Mouse (Mus musculus) heart, adult 2 months (tissue): ENCODE data around the gene Alpl. TPM values are rescaled to one million over a fixed set of nuclear protein-coding genes. Genes with fewer than 3 reads are reported as not detected.

Experiments
- DNase-seq, 2 experiments: peaks; one replicate each; pipeline ENCODE4 v3.0.0; 2021
- H3K27ac ChIP-seq: fragments of 200-600 bp; 2 replicates; pipeline ENCODE4 v1.8.1; 2022
- H3K27me3 ChIP-seq: fragments of 200-500 bp; 2 replicates; pipeline ENCODE4 v1.6.1; 2012; ENCODE audit warnings: mild to moderate bottlenecking, low read length, inconsistent platforms, mixed read lengths; ENCODE audit not compliant: control insufficient read depth, insufficient read depth
- H3K36me3 ChIP-seq: fragments of 200-500 bp; 2 replicates; pipeline ENCODE4 v1.6.1; 2012; ENCODE audit warnings: low read length, inconsistent platforms; ENCODE audit not compliant: control insufficient read depth, insufficient read depth
- H3K4me1 ChIP-seq: fragments of 200-500 bp; 2 replicates; pipeline ENCODE4 v1.6.1; 2011; ENCODE audit warnings: low read length; ENCODE audit not compliant: control insufficient read depth, insufficient read depth
- H3K4me3 ChIP-seq: fragments of 200-600 bp; 2 replicates; pipeline ENCODE4 v1.8.1; 2022
- H3K79me2 ChIP-seq: fragments of 200-500 bp; replicated peaks from 2 replicates; pipeline ENCODE4 v1.6.1; 2012; ENCODE audit warnings: mild to moderate bottlenecking, inconsistent platforms, low read length, moderate library complexity, mixed read lengths; ENCODE audit not compliant: control insufficient read depth, insufficient read depth
- H3K9ac ChIP-seq: fragments of 200-500 bp; 2 replicates; pipeline ENCODE4 v1.6.1; 2012; ENCODE audit warnings: low read depth, mild to moderate bottlenecking, control low read depth, inconsistent platforms, low read length, mixed read lengths
- CTCF ChIP-seq: fragments of 200-600 bp; IDR thresholded peaks from 2 replicates; pipeline ENCODE4 v1.8.1; 2022; ENCODE audit warnings: antibody characterized with exemption, mild to moderate bottlenecking, moderate library complexity
- EP300 ChIP-seq: fragments of 200-500 bp; IDR thresholded peaks from 2 replicates; pipeline ENCODE4 v1.6.1; 2011; ENCODE audit warnings: low read depth, low read length, control low read depth; ENCODE audit not compliant: insufficient read depth
- POLR2A ChIP-seq: fragments of 200-500 bp; IDR thresholded peaks from 2 replicates; pipeline ENCODE4 v1.6.1; 2011; ENCODE audit warnings: mild to moderate bottlenecking, low read depth, low read length, control low read depth; ENCODE audit not compliant: insufficient read depth
- WGBS: fragments of 180-500 bp; shearing (Covaris S2); methylation state at CpG from one replicate; pipeline ENCODE4 v1.1.7; 2018; 5-methylcytosine and 5-hydroxymethylcytosine counted together
- intact Hi-C: fragments of 180-260 bp; cut with DNase I; formaldehyde crosslinking; loops from one replicate; pipeline ENCODE4 v1.15.1; 2025
- long read RNA-seq: library from polyadenylated mRNA; stranded (forward); transcript quantifications from one replicate; pipeline ENCODE4 v2.0.0, GENCODE M21; 2021
- polyA plus RNA-seq: library from polyadenylated mRNA; depleted of rRNA; stranded (reverse); fragments of >200 nt; gene quantifications from 2 replicates; pipeline ENCODE4 v1.2.3, GENCODE M21; 2012; rRNA removed
- total RNA-seq, 2 experiments: library from RNA; stranded (reverse); gene quantifications; 2 replicates each; pipeline ENCODE4 v1.2.3; 2021

The Alpl gene
- total RNA-seq, result 10 to 100 TPM; 55.6 to 64.8 TPM
- 33.2 and 47.8 TPM in 2 replicates for polyA plus RNA-seq
- long read RNA-seq, partial matches to known transcripts, result 5 of 70 reads
- long read RNA-seq, other reads (novel, unspliced or antisense), result 61 of 70 reads

DNA sequence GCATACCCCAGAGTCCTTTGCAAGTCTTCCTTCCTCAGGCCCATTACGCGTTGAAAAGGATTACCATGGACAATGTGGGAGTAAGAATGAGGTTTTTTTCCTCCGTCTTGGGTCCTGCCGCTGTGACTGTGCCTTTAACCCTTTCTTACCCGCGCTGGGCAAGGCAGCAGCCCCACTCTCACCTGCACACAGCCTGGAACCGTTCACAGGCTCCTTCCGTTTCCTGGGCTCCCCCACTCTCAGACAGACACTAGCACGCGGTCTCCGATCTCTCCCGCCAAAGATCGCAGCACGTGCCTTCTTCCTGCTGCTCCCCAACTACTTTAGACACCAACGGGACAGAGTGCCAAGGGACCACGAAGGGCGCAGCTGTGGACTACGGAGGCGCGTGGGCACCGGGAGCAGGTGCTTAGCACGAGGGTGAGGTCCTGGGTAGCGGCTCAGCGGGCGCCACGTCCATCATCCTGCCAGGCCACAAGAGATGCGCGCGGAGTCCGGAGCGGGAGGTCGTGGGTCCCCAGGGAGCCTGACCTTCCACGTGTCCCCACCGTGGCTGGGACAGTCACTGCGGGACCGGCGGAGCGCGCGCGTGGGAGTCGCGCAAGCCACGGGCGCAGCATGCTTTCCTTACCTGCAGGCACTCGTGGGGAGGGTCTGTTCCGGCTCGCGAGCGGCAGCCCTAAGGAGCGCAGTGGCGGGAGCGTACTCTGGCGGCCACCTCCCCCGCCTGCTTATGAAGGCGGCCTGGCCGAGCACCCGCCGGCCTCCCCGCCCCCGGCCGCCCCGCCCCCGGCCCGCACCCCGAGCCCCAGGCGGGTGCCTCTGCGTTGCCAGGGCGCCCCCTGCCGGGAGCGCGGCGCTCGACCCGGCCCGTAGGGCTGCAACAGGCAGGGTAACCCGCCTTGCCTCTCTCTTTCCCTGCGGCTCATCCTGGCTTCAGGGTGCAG lies at the start of gene Alpl:
Alpl (minus strand) TSS at position 774 of the 947 bp plus-strand sequence.
- peak within 1 kb of the TSS; percentile 50 for H3K27ac ChIP-seq
- H3K9ac ChIP-seq, result peak within 1 kb of the TSS; percentile 60
- 2% methylated on average over 73 of the region's 78 CpGs for WGBS
- peak within 1 kb of the TSS; percentile 58 for H3K4me3 ChIP-seq
- no peaks in the 10 kb centered on the region for H3K36me3 ChIP-seq
- intact Hi-C loops, result loop anchor here (1.0 to 2.0 kb wide), 2 partner anchors 41 to 66 kb away; no protein-coding TSS in a partner anchor
- H3K79me2 ChIP-seq, result no peaks in the 10 kb centered on the region
- DNase-seq, result peak; percentile 79 to 86
- TF ChIP-seq CTCF (peak; percentile 77), POLR2A (no peak), EP300 (peak; percentile 50; the same call in 1 of the 2 replicates)
- H3K4me1 ChIP-seq, result peaks cover 3% of the 10 kb centered on the region
- H3K27me3 ChIP-seq, result peaks cover 3% of the 10 kb centered on the region

DNA sequence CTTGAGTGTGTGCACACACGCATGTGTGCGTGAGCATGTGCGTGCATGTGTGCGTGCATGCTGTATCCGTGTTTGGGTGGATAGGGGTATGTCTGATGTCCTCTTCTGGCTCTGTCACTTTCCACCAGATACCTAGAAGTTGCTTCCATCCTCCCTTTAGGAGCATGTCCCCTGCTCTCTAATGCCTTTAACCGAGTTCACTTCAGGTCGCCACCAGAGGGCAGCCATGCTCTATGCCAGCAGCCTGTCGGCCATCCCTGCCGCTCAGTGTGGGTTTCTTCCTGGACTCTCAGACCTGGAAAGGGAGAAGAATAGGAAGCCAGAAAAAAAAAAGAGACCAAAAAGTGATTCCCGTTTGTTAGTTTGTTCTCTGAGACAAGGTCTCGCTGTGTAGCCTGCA lies 48.5 kb upstream of the Alpl start:
- no peak overlapping the region for H3K27ac ChIP-seq
- peak; percentile 73 to 84 for DNase-seq
- no peaks in the 10 kb centered on the region for H3K4me1 ChIP-seq
- no peaks in the 10 kb centered on the region for H3K79me2 ChIP-seq
- H3K9ac ChIP-seq, result no peak overlapping the region
- H3K36me3 ChIP-seq, result no peaks in the 10 kb centered on the region
- no peaks in the 10 kb centered on the region for H3K27me3 ChIP-seq
- TF ChIP-seq CTCF (peak; percentile 91), POLR2A (no peak), EP300 (peak; percentile 91)
- WGBS, result 18% methylated on average over 11 of the region's 11 CpGs
- intact Hi-C loops, result loop anchor here (1.0 to 10.0 kb wide), 3 partner anchors 109 to 310 kb away; no protein-coding TSS in a partner anchor
- H3K4me3 ChIP-seq, result no peak overlapping the region

DNA sequence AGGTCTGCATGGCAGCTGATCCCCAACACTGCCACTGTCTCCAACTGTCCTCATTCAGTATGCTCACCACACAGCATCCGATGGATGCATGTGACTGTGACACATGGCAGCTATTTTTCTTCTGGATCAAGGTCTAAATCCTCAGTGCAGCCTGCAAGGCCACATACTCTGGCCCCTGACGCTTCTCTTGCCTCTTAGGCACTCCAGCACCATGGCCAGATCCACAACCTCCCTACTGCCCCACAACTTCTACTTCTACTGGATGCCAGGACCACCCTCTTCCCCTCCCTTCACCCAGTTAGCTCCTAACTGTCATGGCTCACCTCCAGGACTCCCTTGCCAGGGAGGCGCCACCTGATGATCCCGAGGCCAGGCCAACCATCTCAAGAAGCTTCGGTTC lies 43.3 kb upstream of the Alpl start:
- intact Hi-C loops, result no loop called here
- no peaks in the 10 kb centered on the region for H3K79me2 ChIP-seq
- no peaks in the 10 kb centered on the region for H3K36me3 ChIP-seq
- WGBS, result 73% methylated on average over 5 of the region's 5 CpGs
- peaks cover 4% of the 10 kb centered on the region; the same call in 1 of the 2 replicates for H3K4me1 ChIP-seq
- no peak overlapping the region for H3K27ac ChIP-seq
- no peaks in the 10 kb centered on the region for H3K27me3 ChIP-seq
- TF ChIP-seq EP300 (no peak), CTCF (no peak), POLR2A (no peak)
- H3K4me3 ChIP-seq, result no peak overlapping the region
- no peak overlapping the region for H3K9ac ChIP-seq
- DNase-seq, result no peak

GRCm38 (mm10) chr4:137838791-137839190 lies 42.6 kb upstream of the Alpl start:
- Histone ChIP-seq H3K4me1 (peaks cover 4% of the 10 kb centered on the region; the same call in 1 of the 2 replicates), H3K27me3 (no peaks in the 10 kb centered on the region), H3K36me3 (no peaks in the 10 kb centered on the region), H3K79me2 (no peaks in the 10 kb centered on the region), H3K27ac (no peak overlapping the region), H3K9ac (no peak overlapping the region), H3K4me3 (no peak overlapping the region)
- TF ChIP-seq CTCF (no peak), EP300 (no peak), POLR2A (no peak)
- DNase-seq, result no peak
- 91% methylated on average over 2 of the region's 2 CpGs for WGBS
- intact Hi-C loops, result no loop called here

- WGBS, result 21% methylated on average over 8 of the region's 8 CpGs
These were observed 41.6 kb upstream of the Alpl start for GRCm38 (mm10) chr4:137837792-137838191.

GRCm38 (mm10) chr4:137836741-137837140 lies 40.6 kb upstream of the Alpl start:
- no peaks in the 10 kb centered on the region for H3K36me3 ChIP-seq
- no peak overlapping the region for H3K9ac ChIP-seq
- peaks cover 4% of the 10 kb centered on the region; the same call in 1 of the 2 replicates for H3K4me1 ChIP-seq
- H3K27ac ChIP-seq, result no peak overlapping the region
- H3K79me2 ChIP-seq, result no peaks in the 10 kb centered on the region
- intact Hi-C loops, result loop anchor here (1.0 to 2.0 kb wide), 2 partner anchors 42 to 106 kb away; no protein-coding TSS in a partner anchor
- no peak overlapping the region for H3K4me3 ChIP-seq
- H3K27me3 ChIP-seq, result no peaks in the 10 kb centered on the region
- TF ChIP-seq EP300, result no peak
- TF ChIP-seq POLR2A, result no peak
- TF ChIP-seq CTCF, result no peak
- 84% methylated on average over 5 of the region's 5 CpGs for WGBS
- no peak for DNase-seq

More at GRCm38 (mm10) chr4:137837792-137838191, 41.6 kb upstream of the Alpl start:
- Histone ChIP-seq H3K27ac (no peak overlapping the region; the same call in 1 of the 2 replicates), H3K79me2 (no peaks in the 10 kb centered on the region), H3K9ac (no peak overlapping the region), H3K27me3 (no peaks in the 10 kb centered on the region), H3K4me3 (no peak overlapping the region), H3K36me3 (no peaks in the 10 kb centered on the region), H3K4me1 (peaks cover 4% of the 10 kb centered on the region; the same call in 1 of the 2 replicates)
- peak; percentile 62 to 78 for DNase-seq
- intact Hi-C loops, result loop anchor here (2.0 kb wide), 1 partner anchor 43 kb away; no protein-coding TSS in a partner anchor
- TF ChIP-seq CTCF (no peak), EP300 (peak; percentile 72; the same call in 1 of the 2 replicates)
